Mouse (Mus musculus): Measurements from ENCODE around the gene Skil. TPM values are rescaled to one million over a fixed set of nuclear protein-coding genes. Genes with fewer than 3 reads are reported as not detected.

The Skil gene
- polyA plus RNA-seq (2014; fragmentation: Illumina TruSeq; extraction: RNeasy Lipid Tissue Mini Kit (QIAGEN cat#74804); ENCODE audit: low read depth, low replicate concordance): 50.3 TPM

GRCm38 (mm10) chr3:31094531-31095178 lies at the start of gene Skil:
Gene Skil (plus strand): TSS chr3:31095058.

GRCm38 (mm10) chr3:31149706-31150105 lies 54.8 kb downstream of the Skil start, which contains the start of gene Cldn11:
Gene Cldn11 (plus strand): TSS chr3:31149920.

Other genes starting within 250 kb of the Skil start
- 2.1 TPM for gene Gpr160, start 239.1 kb upstream of the Skil start, polyA plus RNA-seq (2014; fragmentation: Illumina TruSeq; extraction: RNeasy Lipid Tissue Mini Kit (QIAGEN cat#74804); ENCODE audit: low read depth, low replicate concordance)
- 57.4 TPM for gene Phc3, start 125.6 kb upstream of the Skil start, polyA plus RNA-seq (2014; fragmentation: Illumina TruSeq; extraction: RNeasy Lipid Tissue Mini Kit (QIAGEN cat#74804); ENCODE audit: low read depth, low replicate concordance)
- gene Prkci, start 99.3 kb upstream of the Skil start, polyA plus RNA-seq (2014; fragmentation: Illumina TruSeq; extraction: RNeasy Lipid Tissue Mini Kit (QIAGEN cat#74804); ENCODE audit: low read depth, low replicate concordance): 82.9 TPM
- gene Cldn11, start 54.9 kb downstream of the Skil start, polyA plus RNA-seq (2014; fragmentation: Illumina TruSeq; extraction: RNeasy Lipid Tissue Mini Kit (QIAGEN cat#74804); ENCODE audit: low read depth, low replicate concordance): 19.7 TPM
- 6.8 TPM for gene Slc7a14, start 215.3 kb downstream of the Skil start, polyA plus RNA-seq (2014; fragmentation: Illumina TruSeq; extraction: RNeasy Lipid Tissue Mini Kit (QIAGEN cat#74804); ENCODE audit: low read depth, low replicate concordance)

Data from adrenal gland, adult 10 weeks (tissue).